Mouse (Mus musculus) T-helper 17 cell (primary cell): Measurements from ENCODE around the gene Trim2.

Experiments used
- in situ Hi-C, 2 experiments: fragments of 300-600 bp; cut with MboI, MseI; formaldehyde crosslinking; loops; 1 replicate in 1 of 2; 2 replicates in 1 of 2; pipeline ENCODE4 v1.15.1; 2025; ENCODE audit warnings: high pct_unique_total_duplicates in 2 of 2

The Trim2 gene

DNA sequence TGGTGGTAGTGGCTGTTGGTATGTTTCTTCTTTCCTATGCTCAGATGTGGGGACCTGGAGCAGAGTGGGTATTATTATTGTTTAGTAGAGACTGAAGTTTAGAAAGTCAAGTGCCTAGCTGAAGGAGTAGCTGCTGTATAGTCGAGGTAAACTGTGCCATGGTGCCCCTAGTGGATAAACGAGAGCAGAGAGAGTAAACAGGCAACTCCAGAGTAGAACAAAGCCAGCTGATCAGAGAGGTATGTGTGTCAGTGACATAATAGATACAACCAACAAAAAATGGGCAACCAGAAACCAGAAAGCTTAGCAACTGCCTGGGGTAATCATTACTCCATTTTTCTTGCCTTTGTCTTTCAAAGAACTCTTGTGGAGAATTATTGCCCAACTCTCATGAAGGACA is 81.7 kb downstream of the Trim2 start:
- in situ Hi-C loops = loop anchor here in 1 of 2 experiments (5.0 kb wide), 1 partner anchor 48 kb away; no protein-coding TSS in a partner anchor

DNA sequence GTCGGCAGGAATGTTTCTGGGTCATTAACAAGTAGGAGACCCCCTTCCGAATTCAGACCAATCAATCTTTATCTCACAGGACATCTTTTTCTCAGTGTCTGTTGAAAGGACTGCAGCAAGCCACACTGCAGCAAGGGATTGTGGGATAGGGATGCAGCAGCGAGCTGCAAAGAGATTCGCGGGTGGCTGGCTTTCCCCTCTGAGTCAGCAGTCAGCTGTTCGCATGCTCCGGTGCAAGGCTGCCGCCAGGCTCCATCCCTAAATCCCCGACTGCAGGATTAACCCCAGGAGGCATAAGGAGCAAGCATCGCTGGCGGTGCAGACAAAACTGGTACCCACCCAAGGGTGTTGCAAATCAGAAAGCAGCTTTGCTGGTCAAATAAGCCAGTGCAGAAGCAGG is 85.9 kb downstream of the Trim2 start:
- in situ Hi-C loops = no loop called here

DNA sequence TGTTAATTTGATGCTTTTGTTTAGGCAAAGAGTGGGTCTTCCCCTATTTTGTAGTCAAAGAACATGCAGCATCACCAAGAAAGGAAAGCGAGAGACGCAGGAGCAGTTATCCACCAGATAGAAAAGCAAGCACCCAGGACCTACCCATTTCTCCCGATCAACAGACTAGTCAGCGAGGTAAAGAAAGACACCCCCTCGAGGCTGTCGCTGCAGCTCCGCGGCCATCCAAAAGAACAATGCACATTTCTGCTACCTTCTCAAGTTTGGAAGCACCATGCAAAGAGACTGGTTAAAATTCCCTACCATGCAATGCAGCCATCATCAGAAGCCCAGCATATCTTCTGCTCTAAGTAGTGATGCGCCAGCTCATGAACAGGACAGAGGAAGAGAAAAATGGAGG is 86.4 kb downstream of the Trim2 start:
- in situ Hi-C loops = no loop called here

DNA sequence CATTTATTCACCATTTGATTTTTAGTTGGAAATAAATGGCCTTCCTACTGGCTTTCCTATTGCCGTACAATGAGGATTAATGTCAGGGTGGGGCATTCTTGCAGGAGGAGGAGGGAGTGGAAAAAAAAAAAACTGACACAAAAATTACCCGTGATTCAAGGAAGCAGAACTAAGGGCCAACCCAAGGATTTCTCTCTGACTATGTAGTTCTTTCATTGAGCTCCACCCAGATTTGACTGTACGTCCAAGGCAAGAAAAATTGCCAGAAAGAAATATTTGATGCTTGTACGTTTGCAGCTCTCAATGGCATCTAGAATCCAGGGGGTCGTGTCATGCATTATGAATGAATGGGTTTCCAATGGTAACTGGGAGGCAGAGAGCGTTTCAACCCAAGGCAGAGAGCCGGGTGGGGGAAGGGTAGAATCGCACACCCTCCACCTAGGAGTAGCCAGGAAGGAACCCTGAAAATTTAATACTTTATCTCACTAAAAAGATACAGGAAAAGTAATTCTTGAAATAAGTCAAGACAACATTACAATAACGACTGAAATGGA is 86.9 kb downstream of the Trim2 start:
- in situ Hi-C loops = no loop called here

DNA sequence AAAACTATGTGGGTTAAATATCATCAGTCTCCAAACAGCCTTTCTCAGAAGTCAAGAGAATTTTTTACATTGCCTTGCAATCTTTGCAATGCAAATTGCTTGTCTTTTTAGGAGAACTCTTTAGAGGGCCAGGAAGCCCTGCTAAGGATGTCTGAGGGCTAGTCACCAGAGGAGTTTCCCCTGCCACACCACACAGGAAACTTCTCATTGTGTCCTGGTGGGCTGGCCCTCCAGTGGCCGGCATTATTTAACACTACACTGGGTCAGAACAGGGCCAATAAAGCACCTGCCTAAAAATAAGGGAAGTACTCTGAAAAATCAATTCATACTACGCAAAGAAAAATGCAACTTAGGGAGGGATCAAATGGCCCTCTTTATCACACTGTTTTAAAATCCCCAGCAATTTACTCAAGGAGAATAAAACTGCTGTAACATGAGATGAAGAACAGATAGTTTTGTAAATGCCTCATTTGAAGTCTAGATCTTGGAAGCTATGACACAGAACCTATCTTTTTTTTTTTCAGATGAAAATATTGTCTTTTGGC is 87.4 kb downstream of the Trim2 start:
- in situ Hi-C loops = no loop called here

DNA sequence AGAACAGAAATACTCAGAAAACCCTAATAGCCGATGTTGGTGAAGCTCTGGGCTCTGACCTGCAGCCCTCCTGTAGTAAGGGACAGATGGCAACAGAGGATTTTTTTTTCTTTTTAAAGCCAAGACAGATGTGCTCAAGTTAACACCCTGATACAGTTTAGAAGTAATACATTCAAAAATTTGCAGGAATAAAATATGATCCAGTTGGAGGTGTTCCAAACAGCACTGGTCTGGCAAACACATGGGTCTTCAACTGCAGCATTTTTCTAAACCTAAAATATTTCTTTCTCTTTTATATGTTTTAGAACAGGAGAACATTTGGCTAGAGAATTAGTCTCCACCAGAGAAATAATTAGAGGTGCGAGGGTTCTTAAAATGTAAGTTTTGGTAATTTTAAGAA is 88.2 kb downstream of the Trim2 start:
- in situ Hi-C loops = no loop called here

DNA sequence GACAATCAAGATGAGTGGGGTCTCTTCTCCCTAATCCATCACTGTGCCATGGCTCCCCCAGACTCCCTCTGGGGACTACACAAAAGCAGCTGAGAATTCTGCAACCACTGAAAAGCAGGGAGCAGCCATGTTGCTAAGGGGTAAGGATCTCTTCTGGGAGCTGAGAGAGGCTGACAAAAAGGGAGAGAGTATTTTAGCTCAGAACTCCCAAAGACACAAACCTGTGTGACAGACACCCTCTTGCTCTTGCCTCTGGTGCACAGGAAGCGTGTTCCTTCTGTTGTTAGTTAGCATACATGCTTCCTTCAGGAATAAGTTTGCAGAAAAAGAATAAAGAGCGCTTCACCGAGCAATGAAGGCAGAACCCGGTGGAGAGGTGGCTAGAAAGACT is 88.7 kb downstream of the Trim2 start:
- in situ Hi-C loops = no loop called here

DNA sequence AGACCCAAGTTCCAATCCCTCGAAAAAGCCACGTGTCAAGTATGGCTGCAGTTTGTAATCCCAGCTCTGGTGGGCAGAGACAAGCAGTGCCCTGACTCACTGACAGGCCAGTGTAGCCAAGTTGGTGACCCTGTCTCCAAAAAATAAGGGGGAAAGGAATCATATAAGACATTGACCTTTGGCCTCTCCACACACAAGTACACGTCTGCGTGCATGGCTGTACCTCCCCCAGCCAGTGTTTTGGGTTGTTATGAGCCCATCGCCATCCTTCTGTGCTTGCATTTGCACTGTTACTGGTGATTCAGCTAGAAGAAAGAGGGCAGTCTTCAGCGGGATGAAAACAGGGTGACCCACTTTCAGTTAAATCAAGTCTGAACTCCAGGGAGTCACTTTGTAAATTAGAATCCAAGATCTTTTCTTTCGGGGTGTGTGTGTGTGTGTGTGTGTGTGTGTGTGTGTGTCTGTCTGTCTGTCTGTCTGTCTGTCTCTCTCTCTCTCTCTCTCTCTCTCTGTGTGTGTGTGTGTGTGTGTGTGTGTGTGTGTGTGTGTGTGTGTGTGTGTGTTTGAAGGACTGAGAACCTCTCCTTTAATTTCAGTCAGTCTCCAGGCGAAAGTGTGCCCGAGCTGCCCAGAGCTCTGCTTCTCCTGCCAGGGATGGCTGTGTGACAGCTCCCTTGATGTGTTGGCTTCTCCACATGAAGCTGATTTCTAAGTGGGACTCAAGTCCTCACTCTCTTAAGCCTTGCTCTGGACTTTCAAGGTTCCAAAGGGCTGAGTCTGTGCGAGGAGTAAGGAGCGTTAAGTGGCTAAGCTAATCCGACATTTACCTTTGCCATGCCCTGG is 89.3 kb downstream of the Trim2 start:
- in situ Hi-C loops = no loop called here

DNA sequence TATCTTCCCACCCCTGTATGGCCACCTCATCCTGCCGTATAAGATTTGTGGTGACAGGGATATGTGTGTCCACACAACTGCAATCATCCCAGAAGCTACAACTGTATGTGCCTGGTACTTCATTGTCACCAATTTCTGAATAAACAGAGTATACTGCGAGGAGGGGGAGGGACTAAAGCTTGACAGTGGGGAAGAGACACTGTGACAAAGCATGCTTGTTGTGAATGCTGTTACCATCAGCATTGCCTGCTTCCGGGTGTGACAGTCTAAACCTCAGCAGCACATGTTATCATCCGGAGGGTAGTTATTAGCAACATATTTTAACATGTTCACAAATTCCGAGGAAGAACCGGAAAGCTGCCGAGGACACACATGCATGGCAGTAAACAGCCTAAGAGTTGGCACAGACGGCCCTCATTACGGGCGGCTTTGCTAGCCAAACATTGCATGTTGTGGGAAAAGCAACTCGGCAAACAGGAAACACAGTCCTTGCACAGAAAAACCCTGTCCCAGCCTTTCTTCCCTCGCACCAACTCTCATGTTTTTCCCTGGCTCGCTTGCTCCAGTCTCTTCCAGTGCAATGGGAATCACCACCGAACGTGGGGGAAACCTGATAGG is 90.8 kb downstream of the Trim2 start:
- in situ Hi-C loops = no loop called here

DNA sequence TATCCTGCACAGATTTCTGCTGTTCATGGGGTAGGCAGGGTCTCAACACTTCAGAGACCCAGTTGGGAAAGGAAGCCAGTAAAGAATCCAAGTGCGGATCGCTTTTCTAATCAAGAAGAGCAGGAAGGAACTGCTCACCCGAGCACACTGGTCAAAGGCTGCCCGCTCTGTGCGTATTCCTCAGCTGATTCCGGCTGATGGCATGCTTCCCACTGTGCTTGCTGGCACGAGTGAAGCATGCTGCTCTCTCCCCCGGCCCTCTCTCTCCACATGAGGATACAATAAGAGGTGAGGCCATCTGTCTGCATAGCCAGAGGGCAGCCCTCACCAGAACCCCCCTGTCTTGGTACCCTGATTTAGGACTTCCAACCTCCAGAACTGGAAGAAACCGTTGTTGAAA is 91.4 kb downstream of the Trim2 start:
- in situ Hi-C loops = no loop called here

DNA sequence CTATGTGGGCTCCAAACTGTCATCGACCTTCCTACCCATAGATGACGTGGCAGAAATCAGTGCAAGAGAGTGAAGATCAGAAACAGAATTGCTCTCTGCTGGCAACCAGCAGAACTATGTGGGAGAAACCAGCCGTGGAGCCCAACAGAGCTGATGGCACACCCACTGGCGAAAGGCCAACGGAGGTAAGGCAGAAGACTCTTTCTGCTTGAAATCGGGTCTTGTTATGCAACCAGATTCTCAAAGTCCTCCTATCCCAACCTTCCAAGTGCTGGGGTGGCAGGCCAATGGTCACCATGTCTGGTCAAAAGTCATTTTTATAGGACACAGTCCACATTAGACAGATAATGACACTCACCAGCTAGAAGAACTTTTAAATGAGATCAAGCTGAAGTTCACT is 92.2 kb downstream of the Trim2 start:
- in situ Hi-C loops = no loop called here

DNA sequence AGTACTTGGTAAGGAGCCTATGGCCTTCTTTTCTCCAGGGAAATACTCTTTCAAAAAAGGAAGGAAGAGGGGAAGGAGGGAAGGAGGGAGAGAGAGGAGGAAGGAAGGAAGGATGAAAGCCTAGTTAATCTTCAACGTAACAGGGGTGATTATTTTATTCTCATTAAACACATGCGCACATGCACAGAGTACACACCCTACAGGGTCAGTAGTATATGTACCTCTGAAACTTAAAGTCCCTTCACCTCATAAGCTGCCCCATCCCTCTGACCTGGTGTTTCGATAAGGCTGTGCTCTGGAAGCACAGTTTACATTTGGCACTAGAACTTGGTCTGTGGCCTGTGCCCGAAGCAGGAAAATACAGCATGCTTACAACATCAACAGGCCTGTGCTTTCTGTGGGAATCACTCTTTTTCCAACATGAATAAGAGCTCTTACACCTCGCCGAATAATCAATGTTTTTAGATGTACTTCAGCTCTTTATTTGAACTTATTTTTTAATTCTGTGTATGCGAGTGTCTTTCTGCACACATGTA is 95.3 kb downstream of the Trim2 start:
- in situ Hi-C loops = no loop called here

DNA sequence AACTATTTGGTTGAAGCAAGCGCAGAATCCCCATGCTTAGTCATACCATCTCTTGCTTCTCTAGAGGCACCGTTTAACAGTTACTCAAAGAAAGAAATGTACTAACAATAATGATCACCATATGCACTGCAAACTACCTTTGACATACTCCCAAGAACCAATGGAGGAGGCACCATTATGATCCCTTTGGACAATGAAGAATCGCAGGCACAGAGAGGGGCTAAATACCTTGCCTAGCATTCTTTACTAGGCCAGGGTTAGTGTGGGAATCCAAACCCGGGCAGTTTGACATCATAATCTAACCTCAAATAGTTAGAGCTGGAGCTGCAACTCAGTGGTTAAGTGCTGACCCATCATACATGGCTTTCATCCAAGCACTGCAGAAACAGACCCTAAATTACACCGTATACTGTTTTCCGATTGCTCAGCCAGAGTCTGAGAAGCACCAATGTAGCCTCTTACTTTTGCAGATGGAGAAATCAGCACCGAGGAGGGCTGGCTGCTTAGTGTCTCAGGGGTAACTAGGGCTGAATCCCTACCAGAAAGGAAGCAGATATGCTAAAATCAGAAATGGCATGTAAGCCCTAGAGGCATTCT is 97.7 kb downstream of the Trim2 start:
- in situ Hi-C loops = no loop called here

DNA sequence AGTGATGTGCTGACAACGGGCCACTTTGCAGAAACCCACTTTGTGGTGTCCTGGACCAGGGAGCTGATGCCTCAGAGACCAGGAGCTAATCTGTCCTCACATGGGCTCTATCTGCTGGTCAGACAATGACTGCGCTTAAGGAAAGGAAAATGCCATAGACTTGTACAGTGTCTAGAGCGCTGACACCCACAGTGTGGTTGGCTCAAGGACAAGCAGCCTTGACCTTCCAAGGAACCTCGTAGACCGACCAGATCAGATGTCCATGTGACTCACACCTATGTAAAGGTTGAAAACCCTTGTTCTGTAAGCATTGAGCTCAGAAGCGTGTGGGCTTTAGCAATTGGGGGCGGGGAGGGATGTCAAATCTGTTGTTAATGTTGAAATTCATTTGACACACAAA is 98.2 kb downstream of the Trim2 start:
- in situ Hi-C loops = no loop called here

DNA sequence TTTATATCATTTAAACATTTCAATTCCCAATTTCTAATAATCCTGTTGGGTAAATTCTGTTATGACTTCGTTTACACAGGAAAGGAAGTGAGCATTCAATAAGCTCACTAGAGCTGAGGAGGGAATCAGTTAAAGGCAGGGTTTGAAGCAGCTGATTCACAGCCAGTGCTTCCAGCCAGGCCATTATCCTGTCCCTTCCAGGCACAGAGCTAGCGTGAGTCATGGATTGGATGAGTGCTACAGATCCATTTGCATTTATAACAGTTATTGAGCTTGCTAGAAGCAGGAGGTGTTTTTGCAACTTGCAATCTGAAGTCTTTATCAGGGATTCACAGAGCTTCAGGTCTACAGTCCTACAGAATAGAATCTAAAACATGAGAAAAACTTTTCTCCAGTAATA is 99.3 kb downstream of the Trim2 start:
- in situ Hi-C loops = no loop called here

DNA sequence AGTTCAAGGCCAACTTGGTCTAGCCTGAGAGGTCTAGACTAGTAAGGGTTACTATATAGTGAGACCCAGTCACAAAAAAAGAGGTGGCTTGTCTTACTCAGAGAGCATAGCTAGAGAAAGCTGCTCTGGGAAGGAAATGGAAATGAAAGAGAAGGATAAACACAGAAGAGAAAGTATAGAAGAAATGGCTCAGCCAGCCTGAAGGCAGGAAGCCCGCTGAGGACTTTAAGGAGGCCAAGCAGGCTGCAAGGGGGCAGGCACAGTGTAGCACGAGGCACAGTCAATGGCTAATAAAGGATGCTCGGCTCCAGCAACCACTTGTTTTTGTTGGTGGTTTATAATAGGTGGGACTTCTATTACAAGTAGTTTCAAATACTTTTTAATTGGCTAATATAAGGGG is 100.6 kb downstream of the Trim2 start:
- in situ Hi-C loops = no loop called here

DNA sequence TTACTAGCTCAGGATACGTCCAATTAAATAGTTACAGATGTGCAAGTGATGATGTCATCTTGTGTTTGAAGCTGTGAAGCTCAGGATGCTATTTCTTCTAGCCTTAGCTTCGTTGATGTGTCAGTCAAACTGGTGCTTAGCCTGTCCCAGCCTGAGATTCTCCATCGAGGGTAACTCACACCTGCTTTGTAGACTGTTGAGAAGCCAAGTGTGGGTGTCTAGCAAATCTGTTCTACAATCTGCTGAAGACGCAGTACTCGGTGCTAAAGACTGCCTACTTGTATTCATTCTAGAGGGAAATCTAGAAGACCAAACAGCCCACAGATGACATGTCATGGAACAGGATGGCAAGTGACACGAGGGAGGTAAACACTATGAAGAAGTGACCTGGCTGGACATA is 101.0 kb downstream of the Trim2 start:
- in situ Hi-C loops = no loop called here

DNA sequence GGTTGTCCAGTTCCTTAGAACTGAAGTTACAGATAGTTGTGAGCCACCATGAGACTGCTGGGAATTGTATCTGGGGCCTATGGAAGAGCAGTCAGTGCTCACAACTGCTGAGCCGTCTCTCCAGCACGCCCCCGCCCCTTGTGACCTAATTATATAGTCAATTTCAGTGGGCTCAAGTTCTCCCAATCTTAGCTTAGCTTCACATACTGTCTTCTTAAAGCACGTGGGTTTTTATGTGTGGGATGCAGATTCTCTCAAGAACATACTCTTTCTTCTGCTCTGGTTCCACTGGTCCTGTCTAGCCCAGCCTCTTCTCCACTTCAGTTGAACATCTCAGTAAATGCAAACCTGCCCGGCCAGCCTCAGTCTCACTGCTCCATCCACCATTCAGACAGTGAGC is 102.0 kb downstream of the Trim2 start:
- in situ Hi-C loops = no loop called here

DNA sequence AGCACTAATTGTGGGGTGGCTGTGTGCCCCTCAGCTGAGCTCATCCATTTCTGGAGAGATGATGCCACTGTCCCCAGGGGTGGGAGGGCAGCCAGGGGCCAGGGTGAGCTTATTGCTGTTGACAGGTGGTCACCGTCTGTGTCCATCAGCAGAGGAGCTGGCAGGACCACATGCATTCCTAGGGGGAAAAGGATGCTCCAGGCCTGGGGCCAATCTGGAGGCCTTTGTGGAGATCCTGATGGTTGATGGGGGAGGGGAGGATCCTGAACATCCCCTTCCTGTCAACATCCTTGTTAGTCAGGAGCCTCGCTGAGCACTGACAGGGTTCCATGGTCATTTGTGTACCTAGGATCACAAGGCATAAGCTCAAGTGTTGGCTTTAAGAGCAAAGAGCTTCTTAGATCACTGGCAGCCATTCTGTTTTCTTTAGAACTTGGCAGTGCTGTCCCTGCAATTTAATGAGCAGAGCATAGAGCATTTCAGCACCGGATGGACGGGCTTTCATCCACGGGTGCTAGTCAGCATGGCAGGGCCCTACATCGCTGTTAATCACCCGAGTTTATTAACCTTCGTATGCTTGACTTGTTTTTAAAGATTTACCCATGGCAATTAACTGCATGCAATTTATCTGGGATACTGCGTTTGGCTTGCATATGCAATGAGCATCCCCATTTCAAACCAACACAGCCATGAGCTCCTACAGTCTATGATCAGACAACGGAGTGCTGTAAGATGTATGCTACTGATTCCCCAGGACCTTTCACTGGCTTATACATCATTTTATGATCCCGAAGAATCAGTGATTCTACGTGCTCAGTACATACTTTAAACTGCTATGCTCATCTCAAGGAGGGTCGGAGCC is 105.9 kb downstream of the Trim2 start:
- in situ Hi-C loops = no loop called here

DNA sequence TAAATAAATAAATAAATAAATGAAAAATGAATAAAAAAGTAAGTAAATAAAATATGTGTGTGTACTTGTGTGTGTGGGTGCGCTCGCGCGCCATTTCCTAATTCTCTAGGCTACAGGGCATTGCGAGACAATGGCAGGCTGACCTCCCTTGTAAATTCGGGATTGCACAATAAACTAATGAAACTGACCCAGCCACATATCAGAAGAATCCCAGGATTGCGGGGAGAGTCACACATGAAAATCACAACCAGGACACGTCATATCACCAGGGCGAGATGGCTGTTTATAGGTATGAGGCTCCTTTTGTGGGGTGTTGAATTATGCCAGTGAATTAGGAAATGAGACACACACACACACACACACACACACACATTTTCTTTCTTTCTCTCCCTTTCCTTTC is 107.2 kb downstream of the Trim2 start:
- in situ Hi-C loops = no loop called here

DNA sequence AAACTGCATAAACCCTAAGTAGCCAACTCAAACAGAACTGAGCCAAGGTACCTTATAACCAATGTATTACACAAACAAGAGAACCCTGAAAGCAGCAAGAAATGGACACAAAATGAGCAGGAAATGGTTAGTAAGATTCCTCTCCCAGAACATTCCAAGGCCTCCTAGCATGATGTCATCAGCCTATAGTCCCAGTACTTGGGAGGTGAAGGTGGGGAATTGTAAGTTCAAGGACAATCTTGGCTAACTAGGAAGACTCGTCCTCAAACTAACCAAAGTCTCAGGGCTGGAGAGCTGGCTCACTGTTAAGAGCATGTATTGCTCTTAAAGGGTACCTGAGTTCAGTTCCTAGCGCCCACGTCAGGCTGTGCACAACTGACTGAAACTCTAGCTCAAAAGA is 108.4 kb downstream of the Trim2 start:
- in situ Hi-C loops = no loop called here
